Mouse (Mus musculus) ES-Bruce4 (cell line): ENCODE measurements around the gene Mettl7a2. TPM values are rescaled to one million over a fixed set of nuclear protein-coding genes. Genes with fewer than 3 reads are reported as not detected.
"Not testable (repeated sequence)": the region's sequence is repeated elsewhere in the genome, so short reads cannot be mapped to it uniquely, and the experiment has no call there.

Experiments used
- H3K27ac ChIP-seq: 2 replicates; pipeline ENCODE4 v1.5.1; 2012; ENCODE audit warnings: low read length, inconsistent platforms; ENCODE audit not compliant: insufficient read depth
- H3K27me3 ChIP-seq: 2 replicates; pipeline ENCODE4 v1.6.1; 2012; ENCODE audit warnings: mild to moderate bottlenecking, low read length, inconsistent platforms; ENCODE audit not compliant: control insufficient read depth, poor library complexity, insufficient read depth, severe bottlenecking
- H3K36me3 ChIP-seq: 2 replicates; pipeline ENCODE4 v1.6.1; 2012; ENCODE audit warnings: inconsistent platforms, mild to moderate bottlenecking, low read length, moderate library complexity; ENCODE audit not compliant: control insufficient read depth, poor library complexity, insufficient read depth, severe bottlenecking
- H3K4me1 ChIP-seq: one replicate; pipeline ENCODE4 v1.8.1; 2011; ENCODE audit warnings: low read length; ENCODE audit not compliant: control insufficient read depth, insufficient read depth
- H3K4me3 ChIP-seq: 2 replicates; pipeline ENCODE4 v1.5.1; 2011; ENCODE audit warnings: low read depth, mild to moderate bottlenecking, low read length
- H3K9ac ChIP-seq: 2 replicates; pipeline ENCODE4 v1.6.1; 2012; ENCODE audit warnings: low read depth, mild to moderate bottlenecking, inconsistent platforms; ENCODE audit not compliant: poor library complexity, severe bottlenecking
- H3K9me3 ChIP-seq: replicated peaks from 2 replicates; pipeline ENCODE4 v1.6.1; 2012; ENCODE audit warnings: mild to moderate bottlenecking, low read length, inconsistent platforms; ENCODE audit not compliant: control insufficient read depth, poor library complexity, insufficient read depth, severe bottlenecking
- CTCF ChIP-seq: IDR thresholded peaks from one replicate; pipeline ENCODE4 v1.8.1; 2011; ENCODE audit warnings: low read depth, low read length
- EP300 ChIP-seq: IDR thresholded peaks from 2 replicates; pipeline ENCODE4 v1.6.1; 2011; ENCODE audit warnings: low read depth, low read length; ENCODE audit not compliant: insufficient read depth
- POLR2A ChIP-seq: IDR thresholded peaks from one replicate; pipeline ENCODE4 v1.8.1; 2011; ENCODE audit warnings: low read length; ENCODE audit not compliant: insufficient read depth
- polyA plus RNA-seq: library from polyadenylated mRNA; stranded (reverse); fragments of >200 nt; gene quantifications from 2 replicates; pipeline ENCODE4 v1.2.4, GENCODE M21; 2011; ENCODE audit warnings: low read depth; ENCODE audit not compliant: missing spikeins, insufficient read depth, insufficient read length

Mettl7a2 gene
- polyA plus RNA-seq, 1 experiment, result not detected

- Histone ChIP-seq H3K27me3 (no peaks in the 10 kb centered on the region), H3K27ac (no peak overlapping the region), H3K9ac (no peak overlapping the region), H3K9me3 (no peaks in the 10 kb centered on the region), H3K36me3 (no peaks in the 10 kb centered on the region), H3K4me3 (no peak overlapping the region), H3K4me1 (no peaks in the 10 kb centered on the region)
- TF ChIP-seq POLR2A, result no peak
Observed at GRCm38 (mm10) chr15:100375066-100375465, 22.1 kb downstream of the Mettl7a2 start.

GRCm38 (mm10) chr15:100377847-100378505 is 25.0 kb downstream of the Mettl7a2 start:
- H3K9ac ChIP-seq, H3K9me3 ChIP-seq, H3K4me3 ChIP-seq, H3K4me1 ChIP-seq, H3K27ac ChIP-seq, H3K27me3 ChIP-seq, H3K36me3 ChIP-seq: not testable (repeated sequence)

DNA sequence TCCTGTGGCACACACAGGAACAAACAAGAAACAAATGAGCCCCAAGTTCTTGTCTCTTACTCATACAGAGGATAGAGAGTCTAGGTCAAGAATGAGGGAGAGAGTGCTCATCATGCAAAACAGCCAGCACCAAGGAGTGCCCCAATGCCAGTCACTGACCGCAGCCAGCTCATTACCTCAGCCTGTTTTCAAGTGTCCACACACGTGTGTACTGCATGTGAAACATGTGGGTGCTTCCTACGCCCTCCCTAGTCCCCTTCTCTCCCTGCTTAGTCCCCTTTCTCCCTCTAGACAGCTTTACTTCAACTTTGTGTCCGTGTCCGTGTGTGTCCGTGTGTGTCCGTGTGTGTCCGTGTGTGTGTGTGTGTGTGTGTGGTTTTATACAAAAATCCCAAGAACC is 26.7 kb downstream of the Mettl7a2 start:
- TF ChIP-seq CTCF (no peak), EP300 (no peak), POLR2A (no peak)
- Histone ChIP-seq H3K4me3 (no peak overlapping the region), H3K27me3 (no peaks in the 10 kb centered on the region), H3K27ac (no peak overlapping the region), H3K36me3 (no peaks in the 10 kb centered on the region), H3K9ac (no peak overlapping the region), H3K9me3 (no peaks in the 10 kb centered on the region), H3K4me1 (no peaks in the 10 kb centered on the region)

- H3K27ac ChIP-seq, result no peak overlapping the region
- H3K9me3 ChIP-seq, result no peaks in the 10 kb centered on the region
- no peak overlapping the region for H3K9ac ChIP-seq
- H3K27me3 ChIP-seq, result no peaks in the 10 kb centered on the region
- H3K4me1 ChIP-seq, result no peaks in the 10 kb centered on the region
- TF ChIP-seq CTCF, result no peak
- no peak for TF ChIP-seq EP300
- TF ChIP-seq POLR2A, result no peak
- no peak overlapping the region for H3K4me3 ChIP-seq
- H3K36me3 ChIP-seq, result no peaks in the 10 kb centered on the region
Observed at GRCm38 (mm10) chr15:100380104-100380503, 27.1 kb downstream of the Mettl7a2 start.

- no peaks in the 10 kb centered on the region for H3K9me3 ChIP-seq
- H3K36me3 ChIP-seq, result no peaks in the 10 kb centered on the region
- no peaks in the 10 kb centered on the region for H3K4me1 ChIP-seq
- no peak for TF ChIP-seq CTCF
- no peak for TF ChIP-seq EP300
- TF ChIP-seq POLR2A, result no peak
- H3K4me3 ChIP-seq, result no peak overlapping the region
- H3K27ac ChIP-seq, result no peak overlapping the region
- no peaks in the 10 kb centered on the region for H3K27me3 ChIP-seq
- H3K9ac ChIP-seq, result no peak overlapping the region
Observed at GRCm38 (mm10) chr15:100385705-100386104, 32.7 kb downstream of the Mettl7a2 start.

GRCm38 (mm10) chr15:100387544-100388223 is 34.7 kb downstream of the Mettl7a2 start:
- TF ChIP-seq POLR2A, result no peak
- no peak for TF ChIP-seq EP300
- TF ChIP-seq CTCF, result no peak
- no peaks in the 10 kb centered on the region for H3K4me1 ChIP-seq
- no peaks in the 10 kb centered on the region for H3K9me3 ChIP-seq
- H3K27me3 ChIP-seq, result no peaks in the 10 kb centered on the region
- no peak overlapping the region for H3K9ac ChIP-seq
- H3K4me3 ChIP-seq, result no peak overlapping the region
- H3K27ac ChIP-seq, result no peak overlapping the region
- H3K36me3 ChIP-seq, result no peaks in the 10 kb centered on the region
